Mouse (Mus musculus): ENCODE results near the gene A630076J17Rik. TPM values are rescaled to one million over a fixed set of nuclear protein-coding genes. Genes with fewer than 3 reads are reported as not detected.

Gene A630076J17Rik
- polyA plus RNA-seq, 1 experiment: not detected

DNA sequence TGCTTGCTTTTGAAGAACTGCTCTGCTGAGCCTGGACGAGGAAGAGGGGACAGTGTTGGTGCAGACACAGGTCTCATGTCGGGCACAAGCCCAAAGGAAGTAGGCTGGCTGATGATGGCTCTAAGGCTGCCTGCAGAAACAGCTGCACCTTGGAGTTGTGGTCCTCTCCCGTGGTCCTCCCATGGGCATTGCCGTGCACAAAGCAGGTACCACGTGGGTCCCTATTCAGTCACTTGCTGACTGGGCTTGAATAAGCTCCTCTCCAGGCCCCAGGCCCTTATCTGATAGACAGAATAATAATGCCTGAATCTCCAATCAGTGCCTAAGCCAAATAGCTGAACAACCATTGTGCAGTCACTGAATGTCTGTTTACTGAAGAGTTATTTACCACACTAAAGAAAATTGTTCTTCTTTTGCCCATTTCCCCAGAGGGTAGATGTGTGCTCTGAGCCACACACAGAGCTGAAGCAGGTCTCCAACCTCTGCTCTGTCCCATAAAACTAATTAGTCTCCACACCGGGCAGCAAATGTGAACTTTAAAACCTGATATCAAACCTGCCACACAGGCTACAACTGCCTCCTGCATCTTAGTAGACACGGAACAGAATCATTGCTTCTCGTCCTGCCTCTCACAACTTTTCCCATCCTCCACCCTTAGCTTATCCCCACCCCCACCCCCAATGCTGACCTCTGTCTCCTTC is 13.9 kb upstream of the A630076J17Rik start:
- Histone ChIP-seq H3K4me3 (replicated peaks; ENCODE audit: insufficient read depth, low read depth, low read length) (no peak overlapping the region), H3K27me3 (ENCODE audit: control insufficient read depth, insufficient read depth, low read length) (no peaks in the 10 kb centered on the region; the same call in 1 of the 2 replicates), H3K27ac (ENCODE audit: insufficient read depth, low read length) (no peak overlapping the region), H3K4me1 (ENCODE audit: control insufficient read depth, insufficient read depth, low read length) (no peaks in the 10 kb centered on the region)
- DNase-seq: no peak
- WGBS: 76% methylated on average over 8 of the region's 8 CpGs
- TF ChIP-seq CTCF (IDR thresholded peaks at IDR 0.05; ENCODE audit: borderline replicate concordance, insufficient read depth, low read depth, low read length) (no peak), POLR2A (IDR thresholded peaks at IDR 0.05; ENCODE audit: borderline replicate concordance, insufficient read depth, low read length) (no peak)

DNA sequence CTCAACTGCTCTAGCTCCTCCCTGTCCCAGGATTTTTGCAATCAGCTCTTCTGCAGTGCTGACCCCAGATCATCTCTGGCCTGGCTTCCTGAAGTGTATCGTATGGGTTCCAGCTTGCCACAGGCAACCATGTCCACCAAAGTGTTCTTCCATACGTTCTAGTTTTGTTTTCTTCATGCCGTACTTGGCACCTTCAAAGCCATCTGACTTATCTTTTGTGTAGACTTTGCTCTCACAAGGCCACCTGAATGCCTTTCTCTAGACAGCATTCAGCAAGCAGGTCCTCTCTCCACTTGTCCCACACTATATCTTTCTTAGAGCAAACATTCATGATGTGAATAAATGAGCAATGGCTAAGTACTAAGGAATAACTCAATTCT is 13.3 kb upstream of the A630076J17Rik start:
- no peaks in the 10 kb centered on the region for H3K4me1 ChIP-seq (ENCODE audit: control insufficient read depth, insufficient read depth, low read length)
- H3K27me3 ChIP-seq (ENCODE audit: control insufficient read depth, insufficient read depth, low read length): no peaks in the 10 kb centered on the region; the same call in 1 of the 2 replicates
- no peak for DNase-seq
- no peak overlapping the region for H3K4me3 ChIP-seq (replicated peaks; ENCODE audit: insufficient read depth, low read depth, low read length)
- TF ChIP-seq CTCF (IDR thresholded peaks at IDR 0.05; ENCODE audit: borderline replicate concordance, insufficient read depth, low read depth, low read length) (no peak), POLR2A (IDR thresholded peaks at IDR 0.05; ENCODE audit: borderline replicate concordance, insufficient read depth, low read length) (no peak)
- H3K27ac ChIP-seq (ENCODE audit: insufficient read depth, low read length): no peak overlapping the region
- 87% methylated on average over 3 of the region's 3 CpGs for WGBS

DNA sequence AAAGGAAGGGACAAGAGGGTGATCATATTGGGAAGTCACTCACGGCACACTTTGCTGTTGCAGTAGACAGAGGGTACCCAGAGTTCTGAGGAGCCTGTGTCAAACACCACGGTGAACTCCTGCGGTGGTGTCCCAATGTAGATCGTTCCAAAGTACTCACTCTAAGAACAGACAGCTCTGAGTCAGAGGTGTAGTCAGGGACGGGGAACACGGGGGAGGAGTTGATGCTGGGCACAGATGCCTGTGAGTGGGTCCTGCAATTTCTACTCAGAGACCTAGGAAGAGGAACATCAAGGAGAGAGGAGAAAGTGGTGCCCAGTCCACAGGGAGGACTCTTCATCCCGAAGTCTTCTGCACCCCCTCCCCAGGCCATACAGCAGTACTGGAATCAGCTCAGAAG is 11.8 kb upstream of the A630076J17Rik start:
- DNase-seq: no peak
- Histone ChIP-seq H3K27ac (ENCODE audit: insufficient read depth, low read length) (no peak overlapping the region), H3K4me3 (replicated peaks; ENCODE audit: insufficient read depth, low read depth, low read length) (no peak overlapping the region), H3K27me3 (ENCODE audit: control insufficient read depth, insufficient read depth, low read length) (no peaks in the 10 kb centered on the region; the same call in 1 of the 2 replicates), H3K4me1 (ENCODE audit: control insufficient read depth, insufficient read depth, low read length) (no peaks in the 10 kb centered on the region)
- TF ChIP-seq POLR2A (IDR thresholded peaks at IDR 0.05; ENCODE audit: borderline replicate concordance, insufficient read depth, low read length): no peak
- no peak for TF ChIP-seq CTCF (IDR thresholded peaks at IDR 0.05; ENCODE audit: borderline replicate concordance, insufficient read depth, low read depth, low read length)
- 86% methylated on average over 7 of the region's 7 CpGs for WGBS

- DNase-seq: no peak
- no peaks in the 10 kb centered on the region; the same call in 1 of the 2 replicates for H3K27me3 ChIP-seq (ENCODE audit: control insufficient read depth, insufficient read depth, low read length)
- WGBS: 87% methylated on average over 10 of the region's 10 CpGs
- no peak within 1 kb of the TSS for H3K27ac ChIP-seq (ENCODE audit: insufficient read depth, low read length)
- TF ChIP-seq CTCF (IDR thresholded peaks at IDR 0.05; ENCODE audit: borderline replicate concordance, insufficient read depth, low read depth, low read length) (no peak), POLR2A (IDR thresholded peaks at IDR 0.05; ENCODE audit: borderline replicate concordance, insufficient read depth, low read length) (no peak)
- no peaks in the 10 kb centered on the region for H3K4me1 ChIP-seq (ENCODE audit: control insufficient read depth, insufficient read depth, low read length)
- no peak within 1 kb of the TSS for H3K4me3 ChIP-seq (replicated peaks; ENCODE audit: insufficient read depth, low read depth, low read length)
Observed at GRCm38 (mm10) chr3:107221608-107222007, 8.8 kb upstream of the A630076J17Rik start, which contains the start of gene Cym. Gene Cym, minus strand, starts transcription at chr3:107221732.

DNA sequence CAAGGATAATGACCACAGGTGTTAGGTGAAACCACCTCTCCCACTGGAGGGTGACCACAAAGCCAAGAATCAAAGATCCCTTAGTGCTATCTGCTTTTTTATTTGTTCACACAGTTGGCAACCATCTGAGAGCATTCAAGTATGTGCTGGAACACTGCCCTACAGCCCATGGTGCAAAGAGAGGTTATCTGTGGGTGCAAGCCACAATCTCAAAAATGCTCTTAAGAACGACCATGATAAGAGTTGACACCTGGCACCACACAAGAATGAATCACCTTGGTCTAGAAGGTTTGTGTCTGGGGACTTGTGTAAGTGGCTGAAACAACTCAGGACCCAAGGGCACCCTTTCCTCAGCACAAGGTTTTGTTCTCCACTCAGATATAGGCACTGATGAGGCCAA is 7.2 kb upstream of the A630076J17Rik start:
- 44% methylated on average over 1 of the region's 1 CpGs for WGBS
- DNase-seq: no peak
- no peak for TF ChIP-seq POLR2A (IDR thresholded peaks at IDR 0.05; ENCODE audit: borderline replicate concordance, insufficient read depth, low read length)
- no peak for TF ChIP-seq CTCF (IDR thresholded peaks at IDR 0.05; ENCODE audit: borderline replicate concordance, insufficient read depth, low read depth, low read length)

GRCm38 (mm10) chr3:107225820-107226219 is 4.6 kb upstream of the A630076J17Rik start:
- no peaks in the 10 kb centered on the region for H3K27me3 ChIP-seq (ENCODE audit: control insufficient read depth, insufficient read depth, low read length)
- DNase-seq: no peak
- H3K27ac ChIP-seq (ENCODE audit: insufficient read depth, low read length): no peak overlapping the region
- H3K4me3 ChIP-seq (replicated peaks; ENCODE audit: insufficient read depth, low read depth, low read length): no peak overlapping the region
- no peaks in the 10 kb centered on the region for H3K4me1 ChIP-seq (ENCODE audit: control insufficient read depth, insufficient read depth, low read length)
- 93% methylated on average over 5 of the region's 5 CpGs for WGBS
- no peak for TF ChIP-seq POLR2A (IDR thresholded peaks at IDR 0.05; ENCODE audit: borderline replicate concordance, insufficient read depth, low read length)
- TF ChIP-seq CTCF (IDR thresholded peaks at IDR 0.05; ENCODE audit: borderline replicate concordance, insufficient read depth, low read depth, low read length): no peak

More for the DNA sequence above, 7.2 kb upstream of the A630076J17Rik start:
- Histone ChIP-seq H3K4me3 (replicated peaks; ENCODE audit: insufficient read depth, low read depth, low read length) (no peak overlapping the region), H3K27me3 (ENCODE audit: control insufficient read depth, insufficient read depth, low read length) (no peaks in the 10 kb centered on the region; the same call in 1 of the 2 replicates), H3K27ac (ENCODE audit: insufficient read depth, low read length) (no peak overlapping the region), H3K4me1 (ENCODE audit: control insufficient read depth, insufficient read depth, low read length) (no peaks in the 10 kb centered on the region)

DNA sequence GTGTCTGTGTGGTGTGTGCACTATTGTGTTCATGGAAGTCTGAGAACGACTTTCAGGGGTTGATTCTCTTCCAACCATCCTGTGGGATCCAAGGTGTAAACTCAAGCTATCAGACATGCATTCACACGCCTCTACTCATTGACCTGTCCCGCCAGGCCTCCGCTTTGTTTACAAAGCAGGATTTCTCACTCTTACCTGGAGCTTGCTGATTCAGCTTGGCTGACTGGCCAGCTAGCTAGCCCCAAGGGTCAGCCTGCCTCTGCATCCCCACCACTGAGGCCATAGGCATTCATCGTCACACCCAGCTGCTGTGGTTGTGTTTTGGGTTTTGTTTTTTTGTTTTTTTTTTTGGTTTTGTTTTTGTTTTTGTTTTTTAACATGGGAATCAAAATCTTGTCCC is 1.2 kb upstream of the A630076J17Rik start:
- 85% methylated on average over 5 of the region's 5 CpGs for WGBS
- TF ChIP-seq CTCF (IDR thresholded peaks at IDR 0.05; ENCODE audit: borderline replicate concordance, insufficient read depth, low read depth, low read length) (no peak), POLR2A (IDR thresholded peaks at IDR 0.05; ENCODE audit: borderline replicate concordance, insufficient read depth, low read length) (no peak)
- H3K27me3 ChIP-seq (ENCODE audit: control insufficient read depth, insufficient read depth, low read length): no peaks in the 10 kb centered on the region
- DNase-seq: no peak
- H3K27ac ChIP-seq (ENCODE audit: insufficient read depth, low read length): no peak overlapping the region
- no peaks in the 10 kb centered on the region for H3K4me1 ChIP-seq (ENCODE audit: control insufficient read depth, insufficient read depth, low read length)
- H3K4me3 ChIP-seq (replicated peaks; ENCODE audit: insufficient read depth, low read depth, low read length): no peak overlapping the region

DNA sequence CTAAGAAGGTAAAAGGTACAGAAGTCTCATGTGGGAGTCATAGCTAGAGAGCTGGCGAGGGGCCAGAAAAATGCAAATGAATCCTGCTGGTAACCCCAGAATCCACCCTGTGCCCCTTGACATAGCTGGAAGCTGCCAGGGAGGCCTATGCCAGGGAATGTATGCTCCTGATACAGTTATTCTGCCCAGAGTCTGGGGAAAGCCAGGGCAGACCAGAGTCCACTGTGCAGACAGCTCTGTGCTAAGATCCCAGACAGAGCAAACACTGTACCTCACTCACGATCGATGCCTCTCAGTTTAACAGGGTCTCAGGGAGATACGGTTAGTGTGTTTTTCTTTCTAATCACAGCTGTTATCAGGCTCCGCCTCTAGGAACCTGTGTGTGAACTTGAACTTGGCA is 592 bp upstream of the A630076J17Rik start:
- H3K4me1 ChIP-seq (ENCODE audit: control insufficient read depth, insufficient read depth, low read length): no peaks in the 10 kb centered on the region
- no peak overlapping the region for H3K27ac ChIP-seq (ENCODE audit: insufficient read depth, low read length)
- 56% methylated on average over 5 of the region's 5 CpGs for WGBS
- DNase-seq: no peak
- no peak overlapping the region for H3K4me3 ChIP-seq (replicated peaks; ENCODE audit: insufficient read depth, low read depth, low read length)
- no peaks in the 10 kb centered on the region for H3K27me3 ChIP-seq (ENCODE audit: control insufficient read depth, insufficient read depth, low read length)
- TF ChIP-seq POLR2A (IDR thresholded peaks at IDR 0.05; ENCODE audit: borderline replicate concordance, insufficient read depth, low read length) (no peak), CTCF (IDR thresholded peaks at IDR 0.05; ENCODE audit: borderline replicate concordance, insufficient read depth, low read depth, low read length) (no peak)
